Mouse (Mus musculus): Measurements from ENCODE around the gene Klra3. TPM values are rescaled to one million over a fixed set of nuclear protein-coding genes. Genes with fewer than 3 reads are reported as not detected.

Gene Klra3
- total RNA-seq (2023): not detected

GRCm38 (mm10) chr6:130337411-130337810 is at the start of gene Klra3:
Gene Klra3, minus strand, starts transcription at chr6:130337574.

GRCm38 (mm10) chr6:130386750-130387149 is 49.4 kb upstream of the Klra3 start, which contains the start of gene Klra1:
Gene Klra1, minus strand, starts transcription at chr6:130386874.

GRCm38 (mm10) chr6:130281828-130282227 is 55.5 kb downstream of the Klra3 start, which contains the start of gene Klra10:
Gene Klra10, minus strand, starts transcription at chr6:130281928.

Other genes with a start within 250 kb of the Klra3 start
- 1.8 TPM for gene Klra8, start 207.7 kb downstream of the Klra3 start, total RNA-seq (2023)
- not detected for gene Klra9, start 144.5 kb downstream of the Klra3 start, total RNA-seq (2023)
- gene Klra7, start 104.3 kb downstream of the Klra3 start, total RNA-seq (2023): not detected
- not detected for gene Klra10, start 55.6 kb downstream of the Klra3 start, total RNA-seq (2023)
- 0.44 TPM for gene Klra1, start 49.3 kb upstream of the Klra3 start, total RNA-seq (2023)

Measured in CD4-positive naive resting alpha-beta T cell, adult 76 days (primary cell).